Mouse (Mus musculus): Measurements from ENCODE around the gene Hrk. TPM values are rescaled to one million over a fixed set of nuclear protein-coding genes. Genes with fewer than 3 reads are reported as not detected.

The Hrk gene
- total RNA-seq (2021) = 10 to 100 TPM; 45.3 to 48.5 TPM
- long read RNA-seq, full-length matches to known transcripts = 18 of 39 reads
- long read RNA-seq, partial matches to known transcripts = 0 of 39 reads
- long read RNA-seq, other reads (novel, unspliced or antisense) = 21 of 39 reads

DNA sequence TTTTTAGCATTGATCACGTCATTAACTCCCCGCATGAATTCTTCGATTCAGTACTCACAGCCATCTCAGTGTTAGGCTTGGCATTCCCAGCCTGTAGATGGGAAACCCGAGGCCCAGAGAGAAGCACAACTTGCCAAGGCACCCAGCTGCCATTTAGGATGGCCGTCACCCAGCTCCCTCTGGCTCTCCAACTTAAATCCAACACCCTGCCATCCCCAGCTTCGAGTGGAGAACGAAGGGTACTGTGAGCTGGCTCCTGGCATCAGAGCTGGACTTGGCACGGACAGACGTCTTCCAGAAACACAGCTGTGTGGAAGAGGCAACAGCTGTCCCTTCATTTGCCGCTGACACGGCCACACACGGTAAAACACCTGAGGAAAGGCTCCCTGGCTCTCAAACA, at the start of gene Hrk:
TSS of gene Hrk (plus strand) at position 68 of the 400 bp plus-strand sequence.
- peak; percentile 52 to 53 for DNase-seq (ENCODE audit: low spot score in 2 of 2)

DNA sequence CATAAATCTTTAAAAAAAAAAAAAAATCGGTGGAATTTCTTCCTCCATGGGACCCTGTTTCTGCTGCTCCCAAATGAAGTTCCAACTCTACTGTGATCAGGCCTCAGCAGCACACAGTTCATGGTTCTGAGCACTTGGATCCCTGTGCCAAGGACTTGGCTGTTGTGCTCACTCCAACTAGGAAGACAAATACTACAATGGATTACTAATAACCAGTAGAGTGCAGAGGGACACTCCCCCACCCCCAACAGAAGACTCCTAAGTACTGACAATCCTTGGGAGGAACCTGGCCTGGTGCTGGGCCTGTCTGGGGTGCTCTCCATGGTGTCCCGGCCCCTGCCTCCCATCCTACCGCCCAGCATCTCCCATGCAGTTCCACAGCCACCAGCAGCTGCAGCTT, 46.1 kb upstream of the Hrk start:
- no peak for DNase-seq (ENCODE audit: low spot score in 2 of 2)

DNA sequence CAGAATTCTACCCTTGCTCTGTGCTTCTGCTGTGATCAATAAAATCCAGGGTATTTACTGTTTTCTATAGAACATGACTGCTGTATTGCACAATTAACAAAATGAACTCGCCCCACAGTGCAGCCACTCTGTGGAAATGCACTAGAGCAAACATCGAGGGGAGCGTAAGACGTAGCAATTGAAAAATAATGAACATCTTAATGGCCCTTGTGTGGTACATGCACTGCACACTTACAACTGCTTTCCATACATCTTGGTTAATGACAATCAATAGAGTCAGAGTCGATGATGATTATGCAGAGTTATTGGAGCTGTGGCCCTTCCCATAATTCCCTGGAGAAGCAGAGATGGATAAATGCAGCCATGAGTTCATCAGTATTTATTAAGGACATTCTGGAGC, 45.5 kb upstream of the Hrk start:
- no peak for DNase-seq (ENCODE audit: low spot score in 2 of 2)

DNA sequence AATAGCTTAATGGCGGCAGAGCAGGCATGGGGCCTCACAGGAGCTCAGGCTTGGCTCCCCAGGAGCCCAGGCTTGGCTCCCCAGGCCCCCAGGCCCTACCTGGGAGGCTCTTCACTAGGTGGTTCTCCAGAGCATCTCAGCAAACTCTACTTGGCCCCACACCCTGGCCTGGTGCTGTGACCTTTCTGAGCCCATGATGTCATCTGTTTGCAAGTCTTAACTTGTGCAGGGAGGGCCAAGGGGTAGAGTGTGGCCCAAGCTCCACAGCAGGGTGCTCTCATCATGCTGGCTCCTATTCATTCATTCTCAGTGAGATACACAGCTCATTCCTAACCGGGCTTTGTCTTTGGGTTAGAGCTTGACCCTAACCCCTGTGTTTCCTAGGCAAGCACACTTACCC, 43.8 kb upstream of the Hrk start:
- DNase-seq (ENCODE audit: low spot score in 2 of 2) = no peak

DNA sequence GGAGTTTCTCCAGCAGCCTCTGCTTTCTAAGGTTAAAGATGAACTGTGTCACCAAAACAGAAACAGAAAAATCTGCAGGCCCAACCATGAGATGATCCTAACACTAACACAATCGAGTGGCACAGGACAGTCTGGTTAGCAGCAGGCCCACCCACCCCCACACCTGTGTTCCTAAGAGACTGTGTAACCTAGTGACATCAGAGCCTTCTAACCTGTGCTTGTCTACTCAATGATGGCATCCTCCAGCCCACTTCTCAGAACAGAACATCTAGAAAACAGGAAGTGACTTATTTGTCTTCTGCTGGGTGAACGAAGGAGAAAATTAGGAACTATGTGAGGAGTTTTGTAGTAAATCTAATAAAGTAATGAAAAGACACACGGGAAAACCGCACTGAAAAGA, 42.5 kb upstream of the Hrk start:
- DNase-seq (ENCODE audit: low spot score in 2 of 2) = no peak

DNA sequence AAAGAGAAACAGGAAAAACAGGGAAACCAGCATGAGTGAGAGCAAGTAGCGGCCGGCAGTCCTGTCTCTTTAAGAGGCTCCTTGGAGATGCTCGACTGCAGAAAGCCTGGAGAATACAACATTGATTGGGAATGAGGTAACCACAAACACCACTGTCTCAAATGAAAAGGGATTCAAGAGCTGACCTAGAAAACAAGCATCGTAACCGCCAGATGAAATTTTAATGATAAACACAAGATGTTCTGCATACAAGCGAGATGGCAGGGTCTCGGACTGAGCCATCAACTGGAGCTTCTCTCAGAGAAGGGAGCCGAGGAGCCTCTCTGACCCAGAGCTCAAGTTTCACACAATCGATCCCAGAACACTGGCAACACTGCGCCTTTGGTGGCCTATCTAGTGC, 41.4 kb upstream of the Hrk start:
- no peak for DNase-seq (ENCODE audit: low spot score in 2 of 2)

DNA sequence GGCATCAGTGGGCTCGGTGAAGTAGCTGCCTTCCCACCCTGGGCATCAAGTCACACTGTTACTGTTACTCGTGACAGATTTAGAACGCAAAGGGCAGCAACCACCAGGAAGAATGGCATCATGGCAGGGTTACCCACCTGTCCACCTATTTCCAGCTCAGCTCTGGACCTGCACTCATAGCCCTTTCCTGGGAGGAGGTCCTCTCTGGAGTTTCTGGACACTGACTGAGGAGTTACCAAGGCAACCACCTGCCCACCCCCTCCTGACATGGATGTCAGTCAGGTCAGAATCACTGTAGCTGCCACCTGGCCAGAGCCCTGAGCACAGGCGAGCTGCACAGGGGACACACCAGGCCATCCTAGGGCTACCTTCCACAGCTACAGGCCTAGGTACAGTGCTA, 37.8 kb upstream of the Hrk start:
- no peak for DNase-seq (ENCODE audit: low spot score in 2 of 2)

DNA sequence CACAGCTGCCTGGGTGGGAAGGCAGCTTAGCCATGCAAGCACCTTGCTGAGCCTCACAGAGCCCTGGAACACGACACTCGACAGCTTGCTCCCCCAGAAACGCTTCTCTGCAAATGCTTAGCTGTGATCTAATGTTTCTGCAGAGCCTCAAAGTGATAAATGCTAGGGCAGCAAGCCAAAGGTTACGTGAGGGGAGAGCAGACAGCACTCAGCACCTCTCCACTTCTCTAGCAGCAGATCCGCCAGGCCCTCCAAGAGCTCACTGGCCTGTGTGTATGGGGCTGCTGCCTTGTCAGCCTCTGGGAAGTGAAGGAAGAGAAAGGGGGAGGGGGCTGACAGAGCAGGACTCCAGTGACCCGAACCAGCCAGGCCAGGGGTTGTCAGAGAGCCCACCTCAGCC, 36.2 kb upstream of the Hrk start:
- DNase-seq (ENCODE audit: low spot score in 2 of 2) = no peak

DNA sequence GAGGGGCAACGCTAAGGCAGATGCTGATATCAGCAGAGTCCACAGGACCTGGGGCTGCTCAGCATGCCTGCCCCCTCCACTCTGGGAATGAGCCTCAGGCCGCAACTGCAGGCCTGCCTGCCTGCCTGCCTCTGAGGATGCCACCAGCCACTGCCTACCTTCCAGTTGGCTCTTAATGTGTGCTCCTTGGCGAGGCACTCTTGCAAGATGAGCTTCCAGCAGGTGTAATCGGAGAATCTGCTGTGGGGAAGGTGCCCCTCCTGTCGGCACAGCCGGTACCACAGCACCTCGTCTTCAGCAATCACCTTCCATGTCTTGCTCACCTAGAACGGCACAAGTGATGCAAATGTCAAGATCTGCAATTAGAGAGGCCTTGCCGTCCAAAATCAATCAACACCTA, 35.8 kb upstream of the Hrk start:
- no peak for DNase-seq (ENCODE audit: low spot score in 2 of 2)

DNA sequence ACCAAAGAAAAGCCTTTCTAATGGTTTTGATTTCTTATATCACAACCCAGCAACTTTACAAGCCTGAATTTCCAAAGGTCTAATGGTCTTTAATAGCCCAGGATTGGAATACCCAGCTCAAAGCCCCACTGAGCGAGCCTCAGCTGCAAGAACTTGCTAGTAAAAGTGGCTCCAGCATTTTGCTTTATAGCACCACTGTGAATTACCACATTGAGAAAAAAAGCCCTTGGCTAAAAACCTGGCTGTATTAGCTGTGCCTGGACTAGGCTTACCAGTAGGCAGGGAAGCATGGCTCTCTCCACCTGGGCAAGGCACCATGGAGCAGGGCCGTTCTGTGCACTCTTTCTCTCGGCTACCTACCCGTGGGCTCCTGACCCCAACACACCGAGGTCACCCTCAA, 28.1 kb upstream of the Hrk start:
- no peak for DNase-seq (ENCODE audit: low spot score in 2 of 2)

DNA sequence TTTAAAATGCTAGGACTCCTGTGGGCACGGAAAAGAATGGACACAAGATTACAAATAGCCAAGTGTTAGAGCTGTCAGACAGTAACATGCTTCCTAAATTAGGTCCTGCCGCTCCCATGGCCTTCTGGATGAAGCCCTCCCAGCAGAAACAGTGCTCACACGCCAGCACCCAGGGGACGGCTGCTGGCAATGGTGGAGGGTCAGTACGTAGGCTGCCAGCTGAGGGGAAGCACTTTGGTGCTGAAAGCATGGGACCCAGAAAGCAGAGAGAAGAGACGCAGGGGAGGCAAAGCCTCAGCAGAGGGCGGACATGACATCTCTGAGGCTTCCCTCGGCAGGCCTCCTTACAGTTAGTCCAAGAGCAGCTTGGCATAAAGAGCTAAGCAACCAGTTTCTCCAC, 24.8 kb upstream of the Hrk start:
- no peak for DNase-seq (ENCODE audit: low spot score in 2 of 2)

DNA sequence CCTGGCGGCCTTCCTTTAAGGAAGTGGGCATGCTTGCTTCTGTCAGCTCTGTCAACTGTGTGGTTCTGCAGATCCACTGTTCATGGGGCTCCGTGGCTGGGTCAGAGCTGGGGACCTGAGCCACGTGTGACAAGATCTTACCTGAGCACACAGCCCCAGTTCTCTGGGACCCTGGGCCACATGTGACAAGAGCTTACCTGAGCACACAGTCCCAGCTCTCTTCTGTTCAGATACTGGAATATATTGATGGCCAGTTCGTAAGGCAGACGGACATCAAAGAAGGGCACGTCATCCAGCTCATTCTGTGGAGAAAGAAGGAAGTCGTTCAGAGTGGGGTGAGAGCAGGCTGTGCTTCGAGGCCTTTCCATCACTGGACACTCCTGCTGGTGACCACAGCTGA, 22.0 kb upstream of the Hrk start:
- DNase-seq (ENCODE audit: low spot score in 2 of 2) = no peak

DNA sequence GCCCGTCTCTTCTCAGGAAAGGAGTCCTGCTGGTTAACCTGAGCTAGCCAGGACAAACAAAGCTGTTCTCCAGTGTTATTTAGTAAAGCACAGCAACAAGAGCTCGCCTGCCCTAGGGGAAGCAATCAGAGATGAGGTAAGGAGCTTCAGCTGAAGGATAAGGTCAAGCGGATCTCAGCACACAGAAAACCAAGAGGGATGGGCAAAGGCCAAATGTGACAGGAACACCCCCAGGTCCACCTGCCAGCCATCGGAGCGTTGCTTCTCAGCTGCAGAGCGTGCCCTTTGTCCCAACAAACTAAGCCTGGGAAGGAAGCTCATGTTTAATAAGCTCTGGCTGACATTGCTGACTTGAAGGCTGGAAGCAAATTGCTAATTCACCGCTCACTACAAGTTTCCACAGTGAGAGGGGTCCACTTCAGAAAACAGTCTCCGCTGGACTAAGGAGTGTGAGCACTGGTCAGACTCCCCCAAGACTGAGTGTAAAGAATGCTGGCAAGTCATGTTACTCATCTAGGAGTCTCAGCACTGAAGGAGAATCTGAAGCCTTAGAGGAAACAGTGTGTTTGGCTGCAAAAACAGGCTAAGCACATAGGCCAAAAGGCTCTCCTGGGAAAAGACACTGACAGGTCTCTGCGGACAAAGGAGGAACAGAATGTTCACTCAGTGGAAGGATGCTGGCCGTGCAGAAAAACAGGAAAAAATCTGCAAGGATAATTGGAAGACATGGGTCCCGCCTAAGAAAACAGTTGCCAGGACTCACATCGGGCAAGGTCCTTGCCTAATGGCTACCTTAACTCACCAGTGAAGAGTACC, 21.0 kb upstream of the Hrk start:
- DNase-seq (ENCODE audit: low spot score in 2 of 2) = no peak

DNA sequence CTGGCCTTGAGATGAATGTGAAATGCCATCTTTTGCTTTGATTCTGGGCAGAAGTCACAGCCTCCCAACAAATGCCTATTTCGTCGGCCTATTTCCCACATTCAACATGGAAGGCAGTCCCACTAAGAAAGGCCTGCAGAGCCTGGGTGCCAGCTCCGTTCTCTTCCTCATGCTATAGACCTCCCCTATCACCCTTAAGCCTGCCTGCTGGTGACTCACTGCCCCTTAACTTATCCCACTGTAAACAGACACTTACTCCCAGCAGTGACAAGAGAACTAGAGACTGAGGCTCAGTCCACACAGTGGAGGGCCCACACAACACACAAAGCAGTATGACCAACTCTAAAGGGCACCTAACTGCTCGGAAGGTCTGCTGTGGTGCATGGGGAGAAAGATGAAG, 20.1 kb upstream of the Hrk start:
- DNase-seq (ENCODE audit: low spot score in 2 of 2) = no peak

DNA sequence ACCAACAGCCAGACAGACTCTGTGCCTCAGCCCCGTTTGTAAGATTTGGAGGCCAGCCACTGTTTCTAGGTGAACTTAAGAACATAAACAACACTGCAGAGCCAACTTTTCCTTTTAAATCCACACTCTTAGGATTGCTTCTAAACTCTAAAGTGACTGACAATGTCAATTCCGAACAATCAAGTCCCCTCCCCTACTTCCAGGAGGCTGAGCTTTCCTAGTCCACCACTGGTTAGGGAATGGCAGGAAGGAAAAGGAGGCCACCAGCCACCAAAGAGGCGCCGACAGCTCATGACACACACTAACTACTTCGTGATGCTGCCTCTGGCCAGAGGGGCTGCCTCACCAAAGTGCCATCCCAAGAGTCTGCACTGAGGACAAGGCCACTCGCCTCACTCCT, 19.7 kb upstream of the Hrk start:
- no peak for DNase-seq (ENCODE audit: low spot score in 2 of 2)

DNA sequence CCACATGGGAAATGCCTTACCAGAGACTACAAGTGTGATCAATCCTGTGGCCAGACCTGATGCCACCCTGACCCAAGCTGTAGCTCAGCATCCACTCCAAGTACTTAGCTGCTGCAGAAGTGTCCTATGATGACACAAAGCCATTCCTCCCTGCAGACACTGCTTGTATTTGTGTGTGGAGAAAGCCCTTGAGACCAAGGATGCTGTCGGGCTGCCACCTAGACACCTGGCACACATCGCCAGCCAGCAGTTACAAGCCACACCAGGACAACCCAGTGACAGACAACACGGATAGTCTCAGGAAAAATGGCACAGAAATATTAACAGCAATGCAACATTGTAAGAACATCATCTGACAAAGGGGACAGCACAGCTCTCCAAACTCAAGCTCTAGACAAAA, 19.0 kb upstream of the Hrk start:
- no peak for DNase-seq (ENCODE audit: low spot score in 2 of 2)

DNA sequence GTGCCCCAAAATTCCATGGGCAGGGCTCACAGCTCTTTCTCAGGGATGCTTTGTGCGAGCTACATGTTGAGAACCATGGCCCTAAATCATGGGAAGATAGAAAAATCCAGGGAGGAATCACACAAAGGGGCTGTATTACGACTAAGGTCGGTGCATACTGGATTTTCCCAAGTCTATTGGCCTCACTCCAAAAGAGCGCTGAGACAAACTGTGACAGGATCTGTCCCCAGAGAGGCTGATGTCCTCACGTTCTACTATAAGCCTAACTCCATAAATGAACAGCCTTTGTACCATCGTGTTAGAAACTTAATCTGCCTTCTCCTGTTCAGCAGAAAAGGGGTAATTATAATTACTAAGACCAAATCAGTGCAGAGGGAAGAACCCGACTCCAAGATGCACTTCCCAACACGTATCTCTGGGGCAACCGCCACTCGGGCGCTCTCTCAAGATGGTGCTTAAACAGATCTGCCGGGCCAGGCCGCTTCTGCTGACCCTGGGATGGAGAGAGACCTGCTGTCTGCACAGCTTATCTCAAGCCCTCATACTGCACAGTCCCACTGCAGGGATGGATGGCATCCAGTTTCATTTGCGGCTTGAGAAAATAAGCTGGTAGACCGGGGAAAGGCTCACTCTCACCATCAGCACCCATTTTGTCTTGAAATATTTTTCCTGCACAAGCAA, 18.3 kb upstream of the Hrk start:
- no peak for DNase-seq (ENCODE audit: low spot score in 2 of 2)

DNA sequence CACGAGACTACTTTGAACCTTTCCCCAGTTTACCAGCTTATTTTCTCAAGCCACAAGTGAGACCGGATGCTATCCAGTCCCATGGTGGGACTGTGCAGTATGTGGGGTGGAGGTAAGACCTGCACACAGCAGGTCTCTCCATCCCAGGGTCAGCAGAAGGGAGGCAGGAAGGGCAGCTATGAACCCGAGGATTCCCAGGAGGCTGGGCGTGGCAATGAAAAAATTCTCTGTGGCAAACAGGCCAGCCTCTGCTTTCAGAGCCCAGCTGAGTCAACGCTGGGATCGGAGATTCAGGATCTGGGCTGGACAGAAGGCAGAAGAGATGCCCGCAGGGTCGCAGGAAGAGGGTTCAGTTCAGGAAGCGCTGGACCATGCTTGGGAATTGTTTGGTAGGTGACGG, 17.2 kb upstream of the Hrk start:
- no peak for DNase-seq (ENCODE audit: low spot score in 2 of 2)

DNA sequence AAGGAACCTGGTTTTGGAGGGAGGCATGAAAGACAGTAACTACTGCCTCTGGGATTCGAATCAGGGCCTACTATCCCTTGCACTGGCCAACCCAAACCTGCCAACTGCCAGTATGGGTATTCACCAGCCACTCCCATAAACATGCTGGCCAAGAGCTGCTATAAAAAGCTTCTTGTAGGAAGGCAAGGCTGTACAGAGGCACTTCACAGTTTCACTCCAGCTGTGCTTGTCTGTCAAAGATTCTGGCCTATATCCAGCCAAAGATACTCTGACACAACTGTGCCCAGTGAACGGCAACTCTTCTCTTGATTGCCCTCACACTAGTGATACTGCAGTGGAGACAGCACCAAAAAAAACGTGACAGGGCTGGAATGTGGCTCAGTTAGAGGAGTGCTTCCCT, 14.7 kb upstream of the Hrk start:
- no peak for DNase-seq (ENCODE audit: low spot score in 2 of 2)

DNA sequence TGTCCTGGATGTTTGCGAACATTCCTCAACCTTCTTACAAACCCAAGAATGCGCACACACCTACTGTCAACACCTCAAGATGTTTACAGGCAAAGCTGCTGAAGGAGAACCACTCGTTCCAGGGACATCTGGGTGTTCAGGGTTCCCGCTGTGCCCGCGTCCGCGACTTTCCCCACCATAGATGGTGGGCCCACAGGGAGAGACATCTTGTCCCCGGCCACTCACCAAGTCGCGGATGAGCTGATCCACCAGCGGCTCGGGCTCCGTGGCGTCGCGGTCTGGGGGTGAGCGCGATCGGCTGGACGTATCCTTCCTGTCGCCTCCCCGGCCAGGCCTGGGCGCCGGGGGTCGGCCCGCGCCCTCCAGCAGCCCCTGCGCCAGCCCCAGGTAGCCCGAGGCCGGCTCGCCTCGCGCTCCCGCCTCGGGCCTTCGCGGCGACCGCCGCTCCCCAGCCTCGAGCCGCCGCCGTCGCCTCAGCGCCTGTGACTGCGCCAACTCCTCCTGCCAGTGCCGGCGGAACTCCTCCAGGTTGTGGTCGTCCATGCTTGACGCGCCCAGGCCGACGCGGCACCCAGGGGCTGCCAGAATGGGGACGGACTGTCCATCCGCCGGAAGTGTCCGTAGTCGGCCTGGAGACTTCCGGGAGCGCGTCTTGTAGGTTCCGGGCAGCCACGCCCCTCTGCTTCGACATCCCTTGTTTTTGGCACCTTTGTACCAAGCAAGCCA, 9.4 kb upstream of the Hrk start, which contains the start of gene Fbxw8:
TSS of gene Fbxw8 (minus strand) at position 626 of the 726 bp plus-strand sequence.
- DNase-seq (ENCODE audit: low spot score in 2 of 2) = peak; percentile 91

DNA sequence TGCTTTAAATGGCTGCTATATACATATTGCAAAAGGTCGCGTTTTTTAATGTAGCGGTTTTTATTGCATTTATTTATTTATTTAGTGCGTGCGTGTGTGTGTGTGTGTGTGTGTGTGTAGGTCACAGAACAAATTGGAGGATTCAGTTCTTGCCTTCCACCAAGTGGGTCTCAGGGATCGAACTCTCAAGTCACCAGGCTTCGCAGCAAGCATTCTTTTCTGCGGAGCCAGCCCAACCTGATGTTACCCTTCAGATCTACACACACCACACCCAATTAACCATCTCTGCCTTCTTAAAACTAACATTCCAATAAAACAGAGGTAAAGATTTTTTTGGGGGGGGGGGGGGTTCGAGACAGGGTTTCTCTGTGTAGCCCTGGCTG, 8.9 kb upstream of the Hrk start:
- DNase-seq (ENCODE audit: low spot score in 2 of 2) = no peak

DNA sequence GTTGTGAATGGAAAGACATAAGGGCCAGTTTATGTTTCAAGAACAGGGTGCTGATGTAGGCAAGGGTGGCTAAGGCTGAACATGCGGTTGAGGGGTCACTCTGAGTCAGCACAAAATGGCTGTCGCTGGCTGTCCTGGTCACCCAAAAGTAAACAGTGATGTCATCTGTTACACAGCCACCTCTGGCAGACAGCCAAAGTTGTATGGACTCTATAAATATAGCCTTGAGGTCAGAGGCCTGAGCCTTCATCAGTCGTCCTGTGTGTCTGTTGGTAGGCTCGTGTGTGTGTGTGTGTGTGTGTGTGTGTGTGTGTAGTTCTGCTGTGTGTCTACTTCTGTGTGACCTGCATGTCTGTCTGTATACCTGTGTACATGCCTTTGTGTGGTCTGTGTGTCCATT, 7.5 kb upstream of the Hrk start:
- no peak for DNase-seq (ENCODE audit: low spot score in 2 of 2)
